Mouse (Mus musculus) midbrain, embryonic 15.5 days (tissue): Measurements from ENCODE around the gene Btbd35f6. TPM values are rescaled to one million over a fixed set of nuclear protein-coding genes. Genes with fewer than 3 reads are reported as not detected.
"Not testable (repeated sequence)": the region's sequence is repeated elsewhere in the genome, so short reads cannot be mapped to it uniquely, and the experiment has no call there.

ENCODE experiments used
- ATAC-seq: fragments of 200-750 bp; cut with Nextera tagmentation; replicated peaks from 2 replicates; pipeline ENCODE4 v1.8.0; 2017; ENCODE audit warnings: moderate TSS enrichment
- H3K27ac ChIP-seq: fragments of 300-500 bp; sonication (generic); 2 replicates; pipeline ENCODE4 v1.5.1; 2015; ENCODE audit warnings: mild to moderate bottlenecking, inconsistent platforms
- H3K27me3 ChIP-seq: fragments of 300-500 bp; sonication (generic); replicated peaks from 2 replicates; pipeline ENCODE4 v1.6.1; 2015; ENCODE audit warnings: inconsistent platforms
- H3K36me3 ChIP-seq: fragments of 300-500 bp; sonication (generic); replicated peaks from 2 replicates; pipeline ENCODE4 v1.6.1; 2015; ENCODE audit warnings: inconsistent platforms
- H3K4me1 ChIP-seq: fragments of 300-500 bp; sonication (generic); 2 replicates; pipeline ENCODE4 v1.6.1; 2015; ENCODE audit warnings: inconsistent platforms
- H3K4me2 ChIP-seq: fragments of 300-500 bp; sonication (generic); 2 replicates; pipeline ENCODE4 v1.6.1; 2015; ENCODE audit warnings: inconsistent platforms, mild to moderate bottlenecking, moderate library complexity
- H3K4me3 ChIP-seq: fragments of 300-500 bp; sonication (generic); 2 replicates; pipeline ENCODE4 v1.5.1; 2015; ENCODE audit warnings: mild to moderate bottlenecking, inconsistent platforms
- H3K9ac ChIP-seq: fragments of 300-500 bp; sonication (generic); 2 replicates; pipeline ENCODE4 v1.6.1; 2015; ENCODE audit warnings: mild to moderate bottlenecking, inconsistent platforms
- H3K9me3 ChIP-seq: fragments of 300-500 bp; sonication (generic); 2 replicates; pipeline ENCODE4 v1.6.1; 2016; ENCODE audit warnings: inconsistent platforms
- WGBS: fragments of 180-500 bp; shearing (Covaris S2); methylation state at CpG from one replicate; pipeline ENCODE4 v1.1.7; 2015; ENCODE audit warnings: mixed read lengths; 5-methylcytosine and 5-hydroxymethylcytosine counted together
- polyA plus RNA-seq: library from polyadenylated mRNA; unstranded; fragments of >200 nt; fragmentation: Nextera tagmentation; extraction: Ambion mirVana; gene quantifications from 2 replicates; pipeline ENCODE4 v1.2.1, GENCODE M21; 2015

Gene Btbd35f6
- polyA plus RNA-seq = not detected in 2 replicates

DNA sequence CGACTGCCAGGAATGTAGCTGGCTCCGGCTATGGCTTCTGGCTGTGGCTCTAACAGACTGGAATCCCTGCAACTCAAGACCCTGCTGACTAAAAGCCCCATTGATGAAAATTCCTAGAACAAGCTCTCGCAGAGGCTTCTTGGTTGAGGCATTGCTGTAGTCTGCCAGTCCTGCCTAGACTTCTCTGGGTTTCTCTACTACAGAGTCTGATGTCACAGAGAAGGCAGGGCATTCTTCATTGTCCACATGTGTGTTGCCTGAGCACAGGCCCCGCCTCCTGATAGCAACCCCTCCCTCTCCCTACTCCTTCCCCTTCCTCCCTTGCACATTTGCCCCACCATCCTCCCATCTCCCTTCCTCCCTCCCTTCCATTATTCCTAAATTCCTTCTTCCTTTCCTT is at the start of gene Btbd35f6:
Gene Btbd35f6 (minus strand): TSS at position 101 of the 400 bp plus-strand sequence.
- not testable (repeated sequence) for H3K9me3 ChIP-seq, H3K27ac ChIP-seq, ATAC-seq, H3K36me3 ChIP-seq, H3K4me1 ChIP-seq, H3K9ac ChIP-seq, H3K4me3 ChIP-seq, H3K4me2 ChIP-seq, H3K27me3 ChIP-seq
- 75% methylated on average over 2 of the region's 4 CpGs for WGBS

DNA sequence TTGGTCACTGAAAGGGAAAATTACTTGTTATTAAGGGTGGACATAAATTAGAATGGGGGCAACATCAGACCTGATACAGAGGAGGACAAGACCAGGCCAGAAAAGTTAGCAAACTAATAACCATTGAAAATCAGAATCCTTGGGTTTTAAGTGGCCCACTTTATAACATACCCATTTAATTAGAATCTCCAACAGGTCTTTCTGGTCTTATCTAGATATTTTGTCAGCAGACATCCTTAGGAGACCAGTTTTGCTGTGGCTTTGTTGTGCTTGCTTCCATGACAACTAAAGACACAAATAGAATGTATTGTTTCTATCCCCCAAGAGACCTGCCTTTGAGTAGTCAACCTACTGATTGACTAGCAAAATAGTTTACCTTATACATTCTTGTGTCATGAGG is 30.4 kb upstream of the Btbd35f6 start, which contains the start of gene Gm21870:
Gene Gm21870 (minus strand): TSS at position 101 of the 400 bp plus-strand sequence.
- H3K4me2 ChIP-seq, H3K36me3 ChIP-seq, H3K4me3 ChIP-seq, H3K4me1 ChIP-seq, H3K27ac ChIP-seq, H3K9ac ChIP-seq, ATAC-seq, H3K27me3 ChIP-seq, H3K9me3 ChIP-seq: not testable (repeated sequence)

DNA sequence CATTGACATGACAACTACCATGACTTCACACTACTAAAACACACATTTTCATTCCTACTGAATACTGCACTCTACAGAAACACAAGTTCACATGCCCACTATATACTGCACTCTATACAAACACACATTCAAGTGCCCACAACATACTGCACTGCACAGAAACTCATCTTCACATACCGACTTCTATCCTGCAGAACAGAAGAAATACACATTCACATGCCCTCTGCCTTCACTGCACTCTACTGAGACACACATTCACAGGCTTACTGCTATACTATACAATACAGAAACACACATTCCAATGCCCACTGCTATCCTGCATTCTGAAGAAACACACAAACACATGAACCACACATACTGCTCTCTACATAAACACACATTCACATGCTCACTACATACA is 26.1 kb downstream of the Btbd35f6 start:
- H3K27me3 ChIP-seq, ATAC-seq: not testable (repeated sequence)
- no CpG with 5 or more reads among the region's 1 CpGs for WGBS

DNA sequence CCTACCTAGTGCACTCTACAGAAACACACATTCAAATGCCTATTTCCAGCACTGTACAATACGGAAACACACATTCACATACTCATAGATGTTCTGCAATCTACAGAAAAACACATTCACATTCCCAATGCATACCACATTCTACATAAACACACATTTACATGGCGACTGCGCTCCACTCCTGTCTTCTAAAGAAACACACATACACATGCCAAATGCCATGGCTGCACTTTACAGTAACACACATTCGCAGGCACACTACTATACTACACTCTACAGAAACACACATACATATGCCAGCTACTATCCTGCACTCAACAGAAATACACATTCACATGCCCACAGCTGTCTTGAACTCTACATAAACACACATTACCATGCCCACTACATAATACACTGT is 28.1 kb downstream of the Btbd35f6 start:
- peaks cover 10% of the 10 kb centered on the region; the same call in 1 of the 2 replicates for H3K9me3 ChIP-seq
- 84% methylated on average over 4 of the region's 4 CpGs for WGBS
- not testable (repeated sequence) for H3K4me2 ChIP-seq, H3K36me3 ChIP-seq, H3K9ac ChIP-seq, ATAC-seq, H3K4me3 ChIP-seq, H3K27me3 ChIP-seq, H3K4me1 ChIP-seq, H3K27ac ChIP-seq

More for the DNA sequence above, 26.1 kb downstream of the Btbd35f6 start:
- peaks cover 10% of the 10 kb centered on the region; the same call in 1 of the 2 replicates for H3K9me3 ChIP-seq
- H3K4me3 ChIP-seq, H3K36me3 ChIP-seq, H3K4me1 ChIP-seq, H3K27ac ChIP-seq, H3K9ac ChIP-seq, H3K4me2 ChIP-seq: not testable (repeated sequence)

DNA sequence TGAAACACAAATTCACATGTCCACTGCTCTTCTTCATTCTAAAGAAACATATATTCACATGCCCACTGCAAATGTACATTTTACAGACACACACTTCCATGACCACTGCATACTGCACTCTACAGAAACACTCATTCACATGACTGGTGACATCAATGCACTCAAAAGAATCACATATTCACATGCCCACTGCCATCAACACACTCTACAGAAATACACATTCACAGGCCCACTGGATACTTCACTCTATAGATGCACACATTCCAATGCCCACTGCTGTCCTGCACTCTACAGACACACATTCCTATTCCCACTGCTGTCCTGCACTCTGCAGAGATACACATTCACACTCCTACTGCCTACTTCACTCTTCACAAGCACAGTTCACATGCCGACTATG is 30.0 kb downstream of the Btbd35f6 start:
- not testable (repeated sequence) for H3K4me1 ChIP-seq, H3K4me3 ChIP-seq, H3K27me3 ChIP-seq, H3K9ac ChIP-seq, H3K4me2 ChIP-seq, ATAC-seq, H3K27ac ChIP-seq, H3K36me3 ChIP-seq
- WGBS = no CpG with 5 or more reads among the region's 1 CpGs
- H3K9me3 ChIP-seq = peaks cover 13% of the 10 kb centered on the region; the same call in 1 of the 2 replicates

DNA sequence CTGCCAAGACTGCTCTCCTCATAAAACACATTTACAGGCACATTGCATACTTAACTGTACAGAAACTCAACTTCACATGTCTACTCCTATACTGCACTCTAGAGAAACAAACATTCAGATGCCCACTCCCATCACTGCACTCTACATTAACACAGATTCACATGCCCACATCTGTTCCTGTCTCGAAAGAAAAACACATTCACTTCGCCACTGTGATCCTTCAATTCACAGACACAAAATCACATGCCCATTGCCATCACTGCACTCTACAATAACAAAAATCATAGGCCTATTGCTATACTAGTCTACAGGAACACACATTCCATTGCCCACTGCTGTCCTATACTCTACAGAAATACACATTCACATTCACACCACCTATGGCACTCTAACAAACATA is 30.9 kb downstream of the Btbd35f6 start:
- ATAC-seq, H3K27ac ChIP-seq: not testable (repeated sequence)
- 83% methylated on average over 2 of the region's 2 CpGs for WGBS

More for the DNA sequence above, 30.9 kb downstream of the Btbd35f6 start:
- not testable (repeated sequence) for H3K27me3 ChIP-seq, H3K4me3 ChIP-seq, H3K9ac ChIP-seq, H3K4me2 ChIP-seq, H3K36me3 ChIP-seq, H3K4me1 ChIP-seq
- H3K9me3 ChIP-seq = peaks cover 13% of the 10 kb centered on the region; the same call in 1 of the 2 replicates

Other genes with a start within 250 kb of the Btbd35f6 start
- not detected in 2 replicates for gene Gm21870, start 30.3 kb upstream of the Btbd35f6 start, polyA plus RNA-seq
- not detected in 2 replicates for gene Btbd35f9, start 205.0 kb upstream of the Btbd35f6 start, polyA plus RNA-seq